Mouse (Mus musculus) thymus, adult 2 months (tissue): ENCODE data around the gene Fam20a.

Source experiments
- CTCF ChIP-seq: fragments of 200-500 bp; IDR thresholded peaks from 2 replicates; pipeline ENCODE4 v1.5.1; 2012; ENCODE audit warnings: mild to moderate bottlenecking, control low read depth, low read length, moderate library complexity, borderline replicate concordance; ENCODE audit not compliant: control insufficient read depth, poor library complexity, insufficient read depth; ENCODE audit errors: extremely low read depth
- POLR2A ChIP-seq: fragments of 200-500 bp; IDR thresholded peaks from 2 replicates; pipeline ENCODE4 v1.6.1; 2012; ENCODE audit warnings: mild to moderate bottlenecking, low read length, control low read depth, moderate library complexity; ENCODE audit not compliant: control insufficient read depth, poor library complexity, insufficient read depth; ENCODE audit errors: extremely low read depth

DNA sequence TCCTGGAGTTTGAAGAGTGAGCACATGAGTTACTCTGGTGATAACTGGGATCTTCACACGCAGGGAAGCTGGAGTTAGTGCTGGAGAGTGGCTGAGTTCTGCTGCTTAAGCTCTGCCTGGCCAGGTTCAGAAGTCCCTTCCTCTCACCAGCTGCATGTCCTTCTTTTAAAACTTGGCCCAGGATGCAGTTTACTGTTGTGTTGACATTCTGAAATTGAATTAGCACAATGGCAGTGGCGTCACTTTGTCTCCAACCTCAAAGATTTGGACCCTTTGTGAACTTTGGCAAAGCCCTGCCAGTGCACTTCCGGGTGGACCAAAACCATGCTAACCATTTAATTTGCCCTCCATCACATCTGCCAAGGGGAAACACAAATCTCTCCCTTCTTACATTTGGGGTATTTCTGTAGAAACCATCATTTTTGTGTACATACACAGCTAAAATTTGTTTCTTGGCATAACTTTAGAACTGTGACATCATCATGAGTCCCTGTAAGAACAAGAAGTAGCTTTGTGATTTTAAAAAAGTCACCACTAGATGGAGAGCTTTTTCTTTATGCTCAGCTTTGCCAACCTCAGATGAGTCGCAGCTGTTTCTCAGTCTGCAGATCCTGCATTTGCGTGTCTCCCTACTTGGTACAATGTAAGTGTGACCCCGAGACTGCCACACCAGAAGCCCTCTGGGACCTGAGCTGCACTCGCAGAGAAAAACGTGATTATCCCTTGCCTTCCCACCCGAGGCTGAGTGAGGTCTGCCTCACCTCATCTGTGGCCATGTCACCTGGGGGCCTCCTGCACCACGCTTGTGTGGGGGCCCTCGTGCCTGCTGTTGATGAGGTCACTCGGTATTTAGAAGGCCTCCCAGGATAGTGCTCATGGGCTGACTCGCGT is 51.8 kb downstream of the Fam20a start:
- TF ChIP-seq POLR2A (no peak), CTCF (0 out of 2 replicates have a peak, but pooled peaks have one; percentile 17)
